Mouse (Mus musculus): ENCODE measurements around the gene Rnaseh2c.

DNA sequence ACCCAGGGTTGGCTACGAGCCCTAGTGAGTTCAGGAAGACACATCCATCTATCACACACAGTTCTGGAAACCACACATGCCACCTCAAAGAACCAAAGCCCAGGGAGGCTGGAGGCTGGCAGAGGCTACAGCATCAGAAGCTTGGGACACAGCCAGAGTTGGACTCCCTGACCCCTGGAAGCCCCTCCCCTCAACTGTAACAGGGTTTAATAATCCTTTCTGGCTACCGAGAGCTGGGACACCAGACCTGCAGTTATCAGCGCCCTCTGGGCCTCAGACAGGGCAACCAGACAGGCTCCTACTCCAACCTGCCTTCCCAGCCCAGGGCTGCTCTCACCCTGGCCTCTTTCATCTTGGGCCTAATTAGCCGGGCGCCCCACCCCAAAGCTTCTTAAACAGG, 35.4 kb upstream of the Rnaseh2c start:
- TF ChIP-seq CTCF (IDR thresholded peaks at IDR 0.05; ENCODE audit: extremely low read depth, insufficient read length, insufficient replicate concordance, low read depth, low read length) (no peak), POLR2A (IDR thresholded peaks at IDR 0.05; ENCODE audit: low read depth, low read length) (no peak)
